Comparison of ENCODE assay signal across 16 mouse cellular contexts in the genomic region with DNA sequence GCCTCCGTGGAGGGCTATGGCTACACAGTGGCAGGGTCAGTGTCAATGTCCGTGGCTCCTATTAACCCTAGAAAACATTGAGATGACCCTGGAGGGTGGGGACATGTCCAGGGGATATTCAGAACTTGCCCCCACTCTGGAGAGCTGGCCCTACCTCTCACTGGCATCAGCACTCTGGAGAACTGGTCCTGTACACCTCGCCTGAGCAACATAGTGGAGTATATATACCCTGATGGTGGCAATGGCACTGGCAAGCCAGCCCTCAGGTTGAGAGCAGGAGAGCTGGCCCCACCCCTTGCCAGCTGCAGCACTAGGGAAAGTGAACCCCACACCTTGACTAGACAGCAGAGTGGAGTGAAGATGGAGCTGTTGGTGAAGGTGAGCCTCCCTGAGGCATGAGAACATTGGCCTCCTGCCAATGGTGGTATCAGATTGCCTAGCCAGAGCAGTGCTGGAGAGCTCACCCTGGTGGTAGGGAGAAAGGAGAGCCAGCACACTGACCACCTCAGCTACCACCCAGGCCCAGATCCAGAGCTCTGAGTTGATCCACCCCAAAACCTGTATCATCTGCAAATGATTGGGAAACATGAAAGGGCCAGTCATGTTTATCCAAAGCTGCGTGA.
DNase-seq lines count a peak whose midpoint lies in the region; ATAC-seq lines count a peak whose summit lies in the region.
"Had no signal": no experiment of that assay in that cellular context is flagged by ENCODE, and none has a peak within 500 bp of the region (broad histone marks: within the 10 kb centered on the region; RNA-seq: fewer than 3 reads in every experiment).

No protein-coding gene starts in this region.

- no peaks in the 10 kb centered on the region for H3K27me3 ChIP-seq in limb, embryonic 11.5 days (ENCODE audit: control insufficient read depth, insufficient read depth, low read length)
- no peaks in the 10 kb centered on the region for H3K27me3 ChIP-seq in limb, embryonic 10.5 days (ENCODE audit: low read depth, poor library complexity, severe bottlenecking)
- H3K27me3 ChIP-seq: heart, embryonic 15.5 days; midbrain, embryonic 12.5 days had no signal

- 88% methylated on average over 4 of the region's 4 CpGs for WGBS in limb, embryonic 11.5 days
- 88% methylated on average over 4 of the region's 4 CpGs for WGBS in limb, embryonic 10.5 days

- peak; percentile 39; the same call in 1 of the 2 replicates for ATAC-seq in limb, embryonic 11.5 days (ENCODE audit: insufficient number of reproducible peaks, low FRiP score, low TSS enrichment, low read depth)
- ATAC-seq in erythroid progenitor cell, adult 5-6 weeks (replicated peaks; ENCODE audit: low FRiP score, poor library complexity, severe bottlenecking): 0 out of 2 replicates have a peak, but pooled peaks have one; percentile 25
- ATAC-seq in cerebellum, adult (ENCODE audit: insufficient number of reproducible peaks, low FRiP score, low TSS enrichment): no peak
- ATAC-seq: activated CD4-positive, CD25-positive, alpha-beta regulatory T cell, adult 4 months; hindbrain, embryonic 16.5 days had no signal

- no peaks in the 10 kb centered on the region for H3K4me1 ChIP-seq in limb, embryonic 11.5 days (ENCODE audit: control insufficient read depth, insufficient read depth, low read length)
- H3K4me1 ChIP-seq in limb, embryonic 10.5 days: no peaks in the 10 kb centered on the region; the same call in 1 of the 2 replicates
- H3K4me1 ChIP-seq: heart, embryonic 15.5 days; midbrain, embryonic 12.5 days had no signal

- H3K4me2 ChIP-seq in limb, embryonic 11.5 days (ENCODE audit: low read depth, severe bottlenecking): no peak overlapping the region
- H3K4me2 ChIP-seq: heart, embryonic 15.5 days; midbrain, embryonic 12.5 days had no signal

- no peak overlapping the region for H3K27ac ChIP-seq in limb, embryonic 11.5 days (replicated peaks; ENCODE audit: low read depth, low read length)
- no peak overlapping the region for H3K27ac ChIP-seq in limb, embryonic 10.5 days
- H3K27ac ChIP-seq: heart, embryonic 15.5 days; kidney, postnatal 0 days; midbrain, embryonic 12.5 days had no signal

- no peak overlapping the region for H3K4me3 ChIP-seq in limb, embryonic 11.5 days (ENCODE audit: low read depth, low read length)
- H3K4me3 ChIP-seq in limb, embryonic 10.5 days: no peak overlapping the region
- H3K4me3 ChIP-seq: heart, embryonic 15.5 days; midbrain, embryonic 12.5 days had no signal

- no peaks in the 10 kb centered on the region for H3K9me3 ChIP-seq in limb, embryonic 11.5 days (ENCODE audit: control insufficient read depth, low read length)
- H3K9me3 ChIP-seq in limb, embryonic 10.5 days (replicated peaks): no peaks in the 10 kb centered on the region
- H3K9me3 ChIP-seq: heart, embryonic 15.5 days; midbrain, embryonic 12.5 days had no signal

- peak; percentile 3 for DNase-seq in adrenal gland, postnatal 14 days
- DNase-seq in adrenal gland, postnatal 4 days (ENCODE audit: low spot score in 2 of 2): no peak
- no peak for DNase-seq in limb, embryonic 11.5 days (ENCODE audit: low spot score)
- DNase-seq in limb, embryonic 10.5 days (ENCODE audit: low spot score): no peak
- peak; percentile 36 for DNase-seq in 416B (ENCODE audit: low read depth)
- no peak for DNase-seq in embryo, embryonic 11 days
- DNase-seq: cerebellum, adult 11 months; layer of hippocampus, adult 9-11 months; lung, adult 18-20 months had no signal

- H3K9ac ChIP-seq in limb, embryonic 11.5 days (ENCODE audit: low read length): no peak overlapping the region
- H3K9ac ChIP-seq: heart, embryonic 15.5 days; midbrain, embryonic 12.5 days had no signal

- no peaks in the 10 kb centered on the region for H3K36me3 ChIP-seq in limb, embryonic 11.5 days (ENCODE audit: control insufficient read depth, insufficient read depth, low read length)
- no peaks in the 10 kb centered on the region for H3K36me3 ChIP-seq in limb, embryonic 10.5 days
- H3K36me3 ChIP-seq: heart, embryonic 15.5 days; midbrain, embryonic 12.5 days had no signal

Comparison
In these comparisons a context has a peak if more than half of its experiments do, and no peak if none do; other contexts are left out.
1. DNase-seq: peak in adrenal gland, postnatal 14 days (single experiment) and 416B (single experiment); none in adrenal gland, postnatal 4 days (0 of 2), limb, embryonic 11.5 days (single experiment), limb, embryonic 10.5 days (single experiment) and embryo, embryonic 11 days (single experiment).